Mouse (Mus musculus): ENCODE results near the gene Olfr311.
"Not testable (repeated sequence)": the region's sequence is repeated elsewhere in the genome, so short reads cannot be mapped to it uniquely, and the experiment has no call there.

The Olfr311 gene

DNA sequence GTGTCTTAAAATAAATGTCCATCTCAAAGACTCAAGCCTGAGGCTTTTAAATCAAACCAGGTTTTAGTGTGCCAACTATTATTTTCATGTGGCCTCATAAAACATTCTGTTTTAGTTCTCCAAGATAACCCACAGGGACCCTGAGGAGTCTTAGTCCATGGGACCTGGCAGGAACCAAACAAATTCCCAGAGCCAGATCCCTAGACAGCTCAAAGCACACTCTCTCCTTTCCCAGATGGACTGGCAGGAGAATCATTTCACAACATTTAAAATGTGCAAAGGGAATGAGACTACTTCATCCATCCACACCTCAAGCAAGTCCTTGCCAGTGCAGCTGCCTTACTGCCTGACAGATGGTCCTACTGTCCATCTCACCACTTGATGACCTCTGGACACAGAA, at the start of gene Olfr311:
Gene Olfr311, plus strand, starts transcription at position 301 of the 400 bp plus-strand sequence.
- not testable (repeated sequence) for DNase-seq (ENCODE audit: low spot score)

DNA sequence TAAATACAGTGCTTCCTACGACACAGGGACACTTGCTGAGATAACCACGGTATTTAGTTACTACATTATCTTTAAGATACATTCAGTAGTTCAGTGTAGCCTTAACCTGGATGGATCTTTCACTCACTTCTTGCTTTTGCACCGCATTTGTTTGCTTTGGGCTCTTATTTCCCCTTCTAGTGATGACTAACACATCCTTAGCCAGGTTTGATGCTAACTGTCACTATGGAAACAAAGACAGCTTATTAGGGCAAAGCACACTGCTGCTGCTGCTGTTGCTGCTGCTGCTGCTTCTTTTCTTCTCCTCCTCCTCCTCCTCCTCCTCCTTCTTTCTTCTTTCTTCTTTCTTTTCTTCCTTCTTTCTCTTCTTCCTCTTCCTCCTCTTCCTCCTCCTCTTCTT, 49.5 kb upstream of the Olfr311 start:
- DNase-seq (ENCODE audit: low spot score), result no peak

DNA sequence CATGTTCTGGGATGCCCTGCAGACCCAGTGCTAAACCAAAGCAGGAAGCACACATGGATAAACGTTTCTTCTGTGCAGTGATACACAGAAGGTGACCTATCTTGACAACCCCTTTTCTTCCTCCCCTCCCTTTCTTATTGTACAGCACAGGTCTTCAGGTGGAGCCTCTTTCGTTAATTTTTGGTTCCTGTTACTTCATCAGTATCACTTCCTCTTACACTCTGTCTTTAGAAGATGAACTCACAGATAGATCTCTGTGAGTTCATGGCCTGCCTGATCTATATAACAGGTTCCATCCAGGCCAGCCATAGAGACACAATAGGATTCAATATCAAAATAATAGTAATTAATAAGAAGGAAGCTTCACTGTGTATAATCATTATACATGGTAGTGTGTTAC, 49.0 kb upstream of the Olfr311 start:
- no peak for DNase-seq (ENCODE audit: low spot score)

DNA sequence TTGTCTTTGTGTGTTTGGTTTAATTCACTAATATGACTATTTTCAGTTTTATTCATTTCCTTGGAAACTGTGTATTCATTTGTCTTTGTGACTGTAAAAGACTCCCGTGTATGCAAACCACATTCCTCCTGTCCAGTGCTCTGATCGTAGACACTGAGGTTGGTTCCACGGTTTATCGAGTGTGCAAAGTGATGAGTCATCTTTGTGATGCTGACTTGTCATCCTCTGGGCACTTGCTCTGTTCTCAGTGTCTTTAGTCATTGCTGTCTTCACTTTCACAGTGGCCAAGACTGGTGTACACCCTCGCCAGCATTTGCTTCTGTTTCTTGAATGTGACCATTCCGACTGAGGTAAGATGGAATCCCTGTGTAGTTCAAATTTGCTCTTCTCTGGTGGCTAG, 48.4 kb upstream of the Olfr311 start:
- DNase-seq (ENCODE audit: low spot score), result no peak

DNA sequence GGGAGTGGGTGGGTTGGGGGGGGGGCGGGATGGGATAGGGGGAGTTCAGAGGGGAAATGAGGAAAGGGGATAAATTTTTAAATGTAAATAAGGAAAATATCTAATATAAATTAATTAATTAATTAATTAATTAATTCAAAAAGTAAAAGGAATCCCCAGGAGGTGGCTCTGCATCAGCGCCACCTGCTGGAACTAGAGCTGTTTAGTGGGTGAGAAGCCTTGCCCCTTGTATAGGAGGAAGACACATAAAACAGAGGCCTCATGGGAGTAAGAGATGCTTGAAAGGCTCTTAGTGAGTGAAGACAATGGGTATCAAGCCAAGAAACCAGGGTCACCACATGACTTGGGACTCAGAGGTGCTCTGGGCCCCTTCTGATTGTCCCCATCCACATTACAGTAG, 43.2 kb upstream of the Olfr311 start:
- DNase-seq (ENCODE audit: low spot score), result no peak

DNA sequence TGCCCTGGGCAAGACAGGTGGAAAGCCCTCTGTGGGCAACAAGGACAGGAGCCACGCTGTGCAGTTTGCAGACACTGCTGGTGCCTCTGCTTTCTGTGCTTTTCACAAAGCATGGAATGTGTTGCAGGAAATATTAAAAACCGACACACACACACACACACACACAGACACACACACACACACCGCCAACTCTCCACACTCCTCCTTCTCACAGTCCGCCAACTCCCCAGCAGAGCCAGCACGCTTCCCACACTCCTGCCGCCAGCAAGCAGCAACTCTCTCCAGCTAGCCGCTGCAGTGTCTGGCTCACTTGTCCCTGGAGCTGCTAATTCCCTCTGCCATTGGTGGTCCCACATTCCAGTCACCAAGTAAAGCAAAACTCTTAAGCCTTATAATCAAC, 42.2 kb upstream of the Olfr311 start:
- DNase-seq (ENCODE audit: low spot score), result no peak

DNA sequence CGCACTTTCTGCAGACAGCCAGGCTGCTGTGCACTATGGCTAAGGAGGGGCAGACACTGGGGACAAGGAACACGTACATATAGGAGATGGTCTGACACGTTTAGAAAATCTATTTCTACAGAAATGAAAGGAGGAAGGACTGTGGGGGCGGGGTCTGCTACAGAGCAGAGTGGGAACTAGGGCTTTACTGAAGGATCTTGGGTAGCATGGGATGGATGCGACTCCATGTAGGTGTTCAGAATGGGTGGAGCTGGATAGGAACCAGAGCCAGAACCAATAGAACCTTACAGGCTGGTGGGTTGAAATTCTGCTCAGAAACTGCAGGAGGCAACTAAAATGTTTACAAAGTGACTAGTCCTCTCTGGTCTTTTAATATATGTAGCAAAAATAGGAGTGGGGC, 39.3 kb upstream of the Olfr311 start:
- DNase-seq (ENCODE audit: low spot score), result no peak

DNA sequence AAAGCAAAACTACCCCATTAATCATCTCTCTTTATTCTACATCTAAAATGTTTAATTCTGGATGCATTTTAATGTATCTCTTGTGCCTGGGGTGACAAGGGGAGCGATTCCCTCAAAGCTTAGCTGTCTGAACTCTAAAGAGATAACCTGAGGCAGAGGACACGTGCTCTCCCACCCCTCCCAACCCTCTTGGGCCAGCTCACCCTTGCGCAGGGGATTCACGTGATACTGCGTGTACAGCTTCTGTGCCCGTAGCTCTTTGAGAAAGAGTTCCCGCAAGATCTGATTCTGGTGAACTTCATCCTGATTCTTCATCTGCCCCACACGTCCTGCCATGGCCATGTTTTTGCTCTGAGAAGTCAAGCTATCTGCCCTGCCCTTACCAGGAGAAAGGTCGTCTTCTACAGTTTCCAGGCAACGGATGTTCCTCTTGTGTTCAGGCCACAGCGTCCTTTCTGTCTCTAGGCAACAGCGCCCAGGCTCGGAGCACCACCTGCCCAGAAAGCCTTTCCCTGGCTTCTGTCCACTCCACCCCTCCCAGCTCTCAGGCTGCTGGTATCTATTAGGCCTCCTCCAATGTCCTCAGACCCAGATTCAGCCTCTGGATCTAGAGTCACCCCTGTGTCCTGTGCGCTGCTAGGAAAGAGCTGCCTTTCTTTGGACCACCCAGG, 37.4 kb upstream of the Olfr311 start, which contains the start of gene Fam183b:
Gene Fam183b, minus strand, starts transcription at position 403 of the 671 bp plus-strand sequence.
- DNase-seq (ENCODE audit: low spot score), result peak; percentile 26

DNA sequence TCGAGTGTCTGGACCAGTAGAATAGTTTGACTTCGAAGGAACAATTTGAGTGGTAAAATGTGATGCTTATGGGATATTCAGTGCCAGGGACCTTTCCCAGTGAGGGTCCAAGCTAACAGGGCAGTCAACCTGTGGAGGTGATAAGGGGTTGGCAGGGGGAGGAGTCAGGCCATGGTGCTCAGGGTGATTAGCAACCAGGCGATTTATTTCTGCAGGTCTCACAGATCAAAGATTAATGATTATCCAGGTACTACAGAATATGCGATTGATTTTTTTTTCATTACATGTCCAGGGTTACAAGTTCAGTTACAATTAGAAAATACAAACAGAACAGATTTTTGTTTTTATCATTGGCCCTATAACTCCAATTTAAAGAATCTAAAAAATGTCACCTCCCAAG, 35.2 kb upstream of the Olfr311 start:
- no peak for DNase-seq (ENCODE audit: low spot score)

DNA sequence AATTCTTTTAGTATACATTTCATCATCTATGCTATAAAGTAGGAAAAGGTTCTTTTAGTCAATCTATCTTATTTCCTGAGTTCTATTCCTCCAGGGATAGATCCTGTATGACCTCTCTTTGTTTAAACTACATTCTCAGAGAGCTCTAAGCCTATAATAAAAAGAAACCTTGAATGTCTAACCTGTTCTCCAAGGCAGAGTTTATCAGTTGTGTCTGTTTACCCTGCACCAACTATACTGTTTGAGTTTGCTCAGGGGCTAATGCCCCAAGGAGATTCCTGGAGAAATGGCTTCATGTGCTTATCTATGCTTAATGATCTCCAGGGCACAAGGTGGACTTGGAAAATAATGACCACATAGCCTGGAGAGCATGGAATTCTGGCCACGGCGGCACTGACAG, 34.7 kb upstream of the Olfr311 start:
- no peak for DNase-seq (ENCODE audit: low spot score)

DNA sequence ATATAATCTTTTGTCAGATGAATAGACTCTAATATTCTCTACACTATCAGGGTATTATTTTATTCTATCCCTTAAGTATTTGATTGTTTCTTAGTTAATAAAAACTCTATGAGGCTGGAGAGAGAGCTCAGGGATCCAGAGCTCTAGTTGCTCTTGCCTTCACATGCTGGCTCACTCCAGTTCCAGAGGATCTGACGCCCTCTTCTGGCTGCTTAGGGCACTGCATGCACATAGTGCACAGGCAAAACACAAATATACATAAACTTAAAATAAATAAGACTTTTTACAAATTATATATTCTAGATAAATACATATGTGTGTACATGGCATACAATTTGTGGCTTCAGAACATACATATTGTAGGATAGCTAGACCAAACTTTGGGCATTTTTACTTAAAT, 27.1 kb upstream of the Olfr311 start:
- no peak for DNase-seq (ENCODE audit: low spot score)

DNA sequence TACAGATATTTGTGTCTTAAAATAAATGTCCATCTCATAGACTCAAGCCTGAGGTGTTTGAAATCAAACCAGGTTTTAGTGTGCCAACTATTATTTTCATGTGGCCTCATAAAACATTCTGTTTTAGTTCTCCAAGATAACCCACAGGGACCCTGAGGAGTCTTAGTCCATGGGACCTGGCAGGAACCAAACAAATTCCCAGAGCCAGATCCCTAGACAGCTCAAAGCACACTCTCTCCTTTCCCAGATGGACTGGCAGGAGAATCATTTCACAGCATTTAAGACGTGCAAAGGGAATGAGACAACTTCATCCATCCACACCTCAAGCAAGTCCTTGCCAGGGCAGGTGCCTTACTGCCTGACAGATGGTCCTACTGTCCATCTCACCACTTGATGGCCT, 24.4 kb upstream of the Olfr311 start, which contains the start of gene Olfr313:
Gene Olfr313, plus strand, starts transcription at position 301 of the 400 bp plus-strand sequence.
- not testable (repeated sequence) for DNase-seq (ENCODE audit: low spot score)

DNA sequence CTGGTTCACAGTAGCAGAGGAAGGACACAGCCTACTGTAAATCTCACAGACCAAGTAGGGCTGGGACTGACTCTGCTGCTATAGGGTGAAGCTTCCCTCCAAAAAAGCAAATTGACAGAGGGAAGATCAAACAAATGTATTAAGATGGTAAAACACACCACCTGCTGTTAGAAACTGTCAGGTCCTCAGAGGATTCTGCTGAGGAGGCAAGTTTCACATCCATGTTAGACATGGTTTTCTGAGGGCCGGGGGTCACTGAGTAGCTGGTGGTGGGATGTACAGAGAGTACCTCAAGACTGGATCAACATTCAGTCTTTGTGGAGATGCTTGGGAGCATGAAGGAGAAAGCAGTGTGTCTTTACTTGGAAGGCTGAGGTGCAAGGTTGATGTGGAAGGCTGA, 23.4 kb upstream of the Olfr311 start:
- DNase-seq (ENCODE audit: low spot score), result no peak

DNA sequence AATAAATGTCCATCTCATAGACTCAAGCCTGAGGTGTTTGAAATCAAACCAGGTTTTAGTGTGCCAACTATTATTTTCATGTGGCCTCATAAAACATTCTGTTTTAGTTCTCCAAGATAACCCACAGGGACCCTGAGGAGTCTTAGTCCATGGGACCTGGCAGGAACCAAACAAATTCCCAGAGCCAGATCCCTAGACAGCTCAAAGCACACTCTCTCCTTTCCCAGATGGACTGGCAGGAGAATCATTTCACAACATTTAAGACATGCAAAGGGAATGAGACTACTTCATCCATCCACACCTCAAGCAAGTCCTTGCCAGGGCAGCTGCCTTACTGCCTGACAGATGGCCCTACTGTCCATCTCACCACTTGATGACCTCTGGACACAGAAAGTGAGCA, 10.1 kb upstream of the Olfr311 start, which contains the start of gene Olfr312:
Gene Olfr312, plus strand, starts transcription at position 301 of the 400 bp plus-strand sequence.
- DNase-seq (ENCODE audit: low spot score), result not testable (repeated sequence)

DNA sequence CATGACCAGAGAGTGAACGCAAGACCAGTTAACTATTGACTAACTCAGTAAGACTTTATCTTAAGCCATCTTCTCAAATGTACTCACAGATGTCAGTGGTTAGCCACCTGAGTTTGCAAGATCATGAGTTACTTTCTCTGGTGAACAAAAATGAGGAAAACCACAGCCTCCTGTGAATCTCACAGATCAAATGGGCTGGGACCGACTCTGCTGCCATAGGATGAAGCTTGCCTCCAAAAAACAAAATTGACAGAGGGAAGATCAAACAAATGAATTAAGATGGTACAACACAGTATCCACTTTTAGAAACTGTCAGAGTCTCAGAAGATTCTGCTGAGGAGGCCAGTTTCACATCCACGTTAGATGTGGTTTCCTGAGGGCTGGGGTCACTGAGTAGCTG, 9.3 kb upstream of the Olfr311 start:
- DNase-seq (ENCODE audit: low spot score), result no peak

DNA sequence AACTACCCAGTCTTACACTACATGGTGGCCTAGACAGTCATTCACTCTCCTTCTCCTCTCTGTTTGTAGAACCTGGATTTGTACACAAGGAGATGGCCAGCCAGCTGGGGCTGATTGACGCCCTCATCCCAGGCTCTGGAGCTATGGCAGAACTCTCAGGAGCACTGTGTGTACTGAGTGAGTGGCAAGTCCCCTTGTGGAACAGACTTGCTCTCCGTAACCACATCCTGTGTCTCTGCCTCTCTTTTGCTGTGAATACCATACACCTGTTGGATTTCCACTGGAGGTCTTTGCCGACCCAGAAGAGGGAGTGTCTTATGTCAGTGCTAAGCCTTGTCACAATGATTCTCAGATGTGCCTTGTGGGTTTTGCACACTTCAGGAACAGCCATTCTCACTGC, 6.5 kb upstream of the Olfr311 start:
- not testable (repeated sequence) for DNase-seq (ENCODE audit: low spot score)

DNA sequence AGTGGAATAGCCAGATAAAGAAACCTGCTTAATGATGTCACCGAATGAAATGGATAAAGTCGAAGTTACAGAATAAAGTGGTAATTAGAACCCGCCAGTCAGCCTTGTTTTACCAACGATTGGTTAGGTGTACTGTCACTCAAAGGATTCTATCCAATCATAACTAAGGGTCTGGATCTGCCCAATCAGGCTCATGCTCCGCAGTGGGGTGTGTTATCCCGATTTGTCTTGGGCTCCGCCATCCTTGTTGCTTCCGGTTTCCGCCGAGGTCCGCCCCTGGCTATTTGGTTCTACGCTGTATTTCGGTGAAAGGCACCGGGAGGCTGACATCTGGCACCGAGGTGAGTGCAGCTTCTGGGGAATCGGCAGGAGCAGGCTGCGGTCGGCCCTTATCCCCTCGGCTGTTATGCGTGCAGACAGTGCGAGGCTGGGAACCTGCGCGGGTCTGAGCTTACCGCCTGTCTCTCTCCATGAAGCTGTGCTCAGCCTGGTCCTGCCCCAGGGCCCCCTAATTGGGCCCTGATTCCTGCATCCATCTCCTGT, 7.9 kb downstream of the Olfr311 start, which contains the start of gene Gm12258:
Gene Gm12258, plus strand, starts transcription at position 240 of the 543 bp plus-strand sequence.
- peak; percentile 85 for DNase-seq (ENCODE audit: low spot score)

DNA sequence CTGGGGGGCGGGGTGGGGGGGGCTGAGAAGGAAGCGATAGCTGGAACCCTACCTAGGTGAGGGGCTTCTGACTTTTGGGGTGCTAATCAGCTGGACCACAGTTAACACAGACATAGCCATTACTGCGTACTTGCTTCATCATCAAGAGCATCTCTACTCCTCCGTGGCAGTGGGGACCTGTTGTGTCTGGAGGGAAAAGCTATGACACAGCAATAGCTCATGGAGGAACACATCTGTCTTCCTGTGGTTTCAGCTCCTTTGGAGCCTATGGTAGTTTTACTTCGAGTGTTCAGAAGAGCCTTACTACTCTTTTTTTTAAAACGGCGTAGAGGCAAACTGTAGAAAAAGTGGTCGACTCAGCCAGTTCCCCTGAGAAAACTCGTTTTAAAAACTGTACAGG, 8.6 kb downstream of the Olfr311 start:
- no peak for DNase-seq (ENCODE audit: low spot score)

DNA sequence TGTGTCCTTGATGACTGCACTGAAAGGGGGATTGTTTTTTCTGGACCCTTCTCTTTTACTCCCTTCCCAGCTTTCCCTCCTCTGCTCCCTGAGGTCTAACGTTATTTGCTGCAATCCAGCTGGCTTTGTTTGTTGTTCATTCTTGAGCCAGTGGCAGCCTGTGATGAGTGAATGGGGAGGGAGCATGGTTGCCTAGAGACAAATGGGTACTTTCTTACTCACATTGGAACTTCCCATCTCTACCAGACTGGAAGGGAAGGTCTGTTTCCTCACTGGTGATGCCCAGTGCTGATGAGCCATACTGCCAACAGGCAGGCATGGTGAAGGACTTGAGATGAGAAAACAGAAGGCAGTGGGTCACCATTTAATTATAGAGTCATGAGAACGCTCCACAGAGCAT, 10.7 kb downstream of the Olfr311 start:
- no peak for DNase-seq (ENCODE audit: low spot score)

DNA sequence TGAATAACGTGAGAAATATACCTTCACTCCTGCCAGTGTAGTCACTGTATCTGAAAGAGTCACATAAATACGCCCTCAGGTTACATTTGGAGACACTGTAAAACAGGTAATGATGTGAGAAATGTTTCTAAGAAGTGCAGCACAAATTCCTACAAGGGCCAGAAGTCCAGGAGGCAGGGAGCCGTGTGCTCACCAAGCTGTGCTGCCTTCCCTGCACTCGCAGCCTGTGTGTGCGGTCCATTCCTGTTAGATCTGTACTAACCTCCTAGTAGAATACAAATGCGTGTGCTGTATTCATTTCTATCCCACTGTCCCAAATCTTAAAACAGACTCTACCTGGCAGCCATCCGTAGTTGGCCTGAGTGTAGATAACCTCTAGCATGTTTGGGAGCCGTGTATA, 21.7 kb downstream of the Olfr311 start:
- DNase-seq (ENCODE audit: low spot score), result no peak

DNA sequence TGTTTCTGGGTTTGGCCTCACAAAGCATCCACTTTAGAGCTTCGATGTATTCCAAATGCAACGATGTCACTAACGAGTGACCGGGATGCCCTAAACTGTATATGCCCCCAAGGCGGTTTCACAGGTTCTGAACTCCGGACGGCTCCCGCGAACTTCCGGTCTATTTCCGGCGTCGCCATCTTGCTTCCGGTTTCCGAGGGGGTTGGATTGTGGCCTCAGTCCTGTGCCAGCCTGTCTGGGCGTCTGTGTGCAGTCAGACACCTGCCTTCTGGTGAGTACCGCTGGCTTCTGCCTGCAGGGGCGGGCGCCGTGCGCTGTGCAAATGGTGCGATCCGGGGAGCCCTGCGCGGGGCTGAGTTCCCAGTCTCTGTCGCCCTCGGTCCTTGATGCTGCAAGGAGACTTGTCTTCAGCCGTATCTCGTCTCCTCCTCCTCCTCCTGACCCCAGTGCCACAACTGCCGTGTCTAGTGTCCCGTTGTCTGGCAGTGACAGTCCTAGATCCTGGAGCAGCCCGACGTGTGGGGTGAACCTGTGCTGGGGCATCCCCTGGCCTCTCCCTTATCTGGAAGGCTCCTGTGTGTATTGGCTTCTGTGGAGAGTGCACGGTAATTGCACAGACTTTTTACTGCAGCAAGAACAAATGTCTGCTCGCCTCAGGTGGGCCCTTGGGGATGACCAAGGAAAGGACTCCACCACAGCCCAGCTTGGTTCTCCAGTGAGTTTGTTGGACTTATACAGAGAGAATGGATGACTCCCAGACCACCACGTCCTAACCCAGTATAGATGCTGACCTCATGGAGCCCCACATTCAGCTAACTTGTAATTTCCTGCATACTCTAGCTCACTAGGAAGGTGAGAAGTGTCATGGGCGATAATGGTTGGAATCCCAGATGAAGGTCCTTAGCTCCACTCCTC, 28.2 kb downstream of the Olfr311 start, which contains the start of gene 2810021J22Rik:
Gene 2810021J22Rik, plus strand, starts transcription at position 178 of the 915 bp plus-strand sequence.
- peak; percentile 68 for DNase-seq (ENCODE audit: low spot score)

DNA sequence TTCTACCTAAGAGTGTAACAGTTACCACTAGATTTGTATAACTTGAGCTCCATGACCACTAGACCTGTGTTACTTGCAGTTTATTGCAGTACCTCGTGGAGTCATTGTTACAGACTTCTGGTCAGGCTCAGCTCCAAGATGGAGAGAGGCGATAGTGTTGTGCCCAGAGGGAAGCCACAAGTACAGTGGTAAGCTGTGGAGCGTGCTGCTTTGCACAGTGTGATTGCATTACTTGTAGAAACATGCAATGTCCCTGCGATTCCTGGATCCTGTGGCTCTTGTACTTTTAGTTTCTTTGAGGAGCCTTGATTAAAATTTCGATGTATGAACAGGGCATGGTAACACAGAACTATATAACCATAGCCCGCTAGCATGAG, 28.9 kb downstream of the Olfr311 start:
- no peak for DNase-seq (ENCODE audit: low spot score)

DNA sequence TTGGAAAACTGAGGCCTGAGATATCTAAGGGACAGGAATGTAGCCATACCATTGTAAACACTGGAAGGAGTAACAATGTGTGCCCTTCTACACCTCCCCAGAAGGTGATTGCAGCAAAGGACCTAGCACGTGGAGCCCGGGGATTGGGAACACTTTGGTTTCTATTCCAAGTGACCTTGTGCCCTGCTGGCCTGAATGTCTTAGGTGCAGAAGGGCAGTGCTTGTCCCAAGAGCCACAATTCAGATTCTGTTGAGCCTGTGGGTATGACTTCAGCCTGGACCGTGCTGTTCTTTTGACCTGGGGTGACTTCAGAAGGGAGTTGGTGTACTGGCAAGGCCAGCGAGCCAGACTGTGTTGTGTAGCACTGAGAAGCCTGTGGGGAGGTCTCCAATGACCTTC, 31.9 kb downstream of the Olfr311 start:
- DNase-seq (ENCODE audit: low spot score), result no peak
